Mouse (Mus musculus) stomach, postnatal 0 days (tissue): Measurements from ENCODE around the gene Slc39a9. TPM values are rescaled to one million over a fixed set of nuclear protein-coding genes. Genes with fewer than 3 reads are reported as not detected.

Experiments
- ATAC-seq: fragments of 200-750 bp; cut with Nextera tagmentation; 2 replicates; pipeline ENCODE4 v1.8.0; 2017; ENCODE audit not compliant: low FRiP score, low TSS enrichment
- DNase-seq: peaks from one replicate; pipeline ENCODE4 v3.0.0-alpha.2; 2016; ENCODE audit warnings: low spot score
- H3K27ac ChIP-seq: fragments of 300-500 bp; sonication (generic); replicated peaks from 2 replicates; pipeline ENCODE4 v1.5.1; 2014; ENCODE audit warnings: mild to moderate bottlenecking, control low read depth
- H3K27me3 ChIP-seq: fragments of 300-500 bp; sonication (generic); 2 replicates; pipeline ENCODE4 v1.6.1; 2014; ENCODE audit warnings: low read length; ENCODE audit not compliant: control insufficient read depth, insufficient read depth
- H3K36me3 ChIP-seq: fragments of 300-500 bp; sonication (generic); 2 replicates; pipeline ENCODE4 v1.6.1; 2014; ENCODE audit warnings: low read length, mixed read lengths; ENCODE audit not compliant: control insufficient read depth, insufficient read depth
- H3K4me1 ChIP-seq: fragments of 300-500 bp; sonication (generic); replicated peaks from 2 replicates; pipeline ENCODE4 v1.6.1; 2014; ENCODE audit warnings: antibody characterized with exemption; ENCODE audit not compliant: control insufficient read depth, insufficient read depth
- H3K4me2 ChIP-seq: fragments of 300-500 bp; sonication (generic); replicated peaks from 2 replicates; pipeline ENCODE4 v1.6.1; 2014; ENCODE audit warnings: low read depth, mild to moderate bottlenecking, control low read depth, moderate library complexity
- H3K4me3 ChIP-seq: fragments of 300-500 bp; sonication (generic); 2 replicates; pipeline ENCODE4 v1.5.1; 2014; ENCODE audit warnings: low read depth, low read length, control low read depth
- H3K9ac ChIP-seq: fragments of 300-500 bp; sonication (generic); 2 replicates; pipeline ENCODE4 v1.6.1; 2014; ENCODE audit warnings: mild to moderate bottlenecking, low read length, control low read depth, mixed read lengths
- H3K9me3 ChIP-seq: fragments of 300-500 bp; sonication (generic); 2 replicates; pipeline ENCODE4 v1.6.1; 2016; ENCODE audit warnings: low read length; ENCODE audit not compliant: control insufficient read depth
- CTCF ChIP-seq: IDR thresholded peaks from 2 replicates; pipeline ENCODE4 v1.5.1; 2016; ENCODE audit warnings: antibody characterized with exemption, low read depth, mild to moderate bottlenecking, moderate library complexity
- EP300 ChIP-seq: optimal IDR thresholded peaks from 2 replicates; pipeline ENCODE3; 2016; ENCODE audit warnings: antibody characterized with exemption
- WGBS: fragments of 180-500 bp; shearing (Covaris S2); extraction: QIAGEN DNeasy Blood & Tissue Kit; methylation state at CpG from one replicate; pipeline ENCODE4 v1.1.7; 2014; 5-methylcytosine and 5-hydroxymethylcytosine counted together
- polyA plus RNA-seq: library from polyadenylated mRNA; unstranded; fragments of >200 nt; fragmentation: Nextera tagmentation; extraction: Ambion mirVana; gene quantifications from 2 replicates; pipeline ENCODE4 v1.2.1, GENCODE M21; 2015

Gene Slc39a9
- polyA plus RNA-seq, 1 experiment from 2014 or later: 15.1 TPM

DNA sequence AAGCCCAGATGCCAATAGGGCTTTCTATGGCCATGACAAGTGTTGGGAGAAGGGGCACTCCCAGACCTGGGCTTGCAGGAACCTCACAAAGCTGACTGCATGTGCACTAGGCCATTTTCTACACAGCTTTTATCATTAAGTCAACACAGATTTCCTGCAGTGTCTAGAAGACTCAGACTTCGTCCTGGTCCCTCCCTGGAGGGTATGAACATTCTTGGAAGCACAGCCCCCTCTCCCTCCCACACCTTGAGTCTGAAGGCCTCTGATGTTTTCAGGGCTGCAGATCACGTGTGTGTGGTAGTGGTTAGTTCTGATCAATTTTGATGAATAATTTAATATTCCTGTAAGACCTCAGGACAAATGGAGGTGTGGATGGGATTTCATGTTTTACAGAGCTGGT lies 50.0 kb downstream of the Slc39a9 start:
- H3K9ac ChIP-seq: no peak overlapping the region
- no peak overlapping the region for H3K27ac ChIP-seq
- WGBS: 46% methylated on average over 2 of the region's 2 CpGs
- DNase-seq (no peak), ATAC-seq (peak; percentile 34; the same call in 1 of the 2 replicates)
- H3K36me3 ChIP-seq: no peaks in the 10 kb centered on the region
- 0 out of 2 replicates have a peak, but pooled peaks cover 2% of the 10 kb centered on the region for H3K4me1 ChIP-seq
- no peak overlapping the region for H3K4me3 ChIP-seq
- H3K9me3 ChIP-seq: no peaks in the 10 kb centered on the region
- H3K4me2 ChIP-seq: no peak overlapping the region
- H3K27me3 ChIP-seq: no peaks in the 10 kb centered on the region
- TF ChIP-seq EP300: no peak
- no peak for TF ChIP-seq CTCF

- WGBS: 76% methylated on average over 3 of the region's 3 CpGs
- H3K4me1 ChIP-seq: 0 out of 2 replicates have a peak, but pooled peaks cover 2% of the 10 kb centered on the region
- no peak for ATAC-seq
- no peak for DNase-seq
- no peaks in the 10 kb centered on the region for H3K27me3 ChIP-seq
- no peak overlapping the region for H3K9ac ChIP-seq
- H3K4me3 ChIP-seq: no peak overlapping the region
- H3K27ac ChIP-seq: no peak overlapping the region
- no peak for TF ChIP-seq EP300
- TF ChIP-seq CTCF: no peak
- no peaks in the 10 kb centered on the region for H3K36me3 ChIP-seq
- H3K4me2 ChIP-seq: no peak overlapping the region
- H3K9me3 ChIP-seq: no peaks in the 10 kb centered on the region
Measured at GRCm38 (mm10) chr12:80695004-80695403, 51.3 kb downstream of the Slc39a9 start.

GRCm38 (mm10) chr12:80698526-80699143 lies 55.0 kb downstream of the Slc39a9 start:
- Histone ChIP-seq H3K4me1 (no peaks in the 10 kb centered on the region), H3K4me2 (no peak overlapping the region), H3K27ac (no peak overlapping the region), H3K4me3 (no peak overlapping the region), H3K9ac (no peak overlapping the region), H3K9me3 (no peaks in the 10 kb centered on the region), H3K27me3 (no peaks in the 10 kb centered on the region), H3K36me3 (no peaks in the 10 kb centered on the region)
- 75% methylated on average over 5 of the region's 5 CpGs for WGBS
- ATAC-seq (no peak), DNase-seq (no peak)
- TF ChIP-seq EP300: no peak
- peak; percentile 27; the same call in 1 of the 2 replicates for TF ChIP-seq CTCF

DNA sequence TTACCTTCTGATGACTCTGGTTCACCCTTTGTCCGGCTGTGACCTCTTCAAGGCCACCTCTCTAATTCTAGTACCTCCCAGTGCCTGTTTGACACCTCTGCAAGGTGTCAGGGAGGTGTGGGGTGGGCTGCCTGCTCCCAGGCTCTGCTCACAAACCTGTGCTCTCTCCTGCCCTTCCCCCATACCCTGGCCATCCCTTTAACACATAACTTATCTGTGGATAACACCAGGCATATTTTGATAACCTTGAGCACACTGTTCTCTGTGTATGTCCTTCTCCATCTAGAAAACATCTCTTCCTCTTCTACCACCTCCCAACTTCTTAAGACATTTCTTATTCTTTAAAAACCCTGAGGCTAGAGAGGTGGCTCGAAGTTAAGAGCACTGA lies 55.5 kb downstream of the Slc39a9 start:
- no peaks in the 10 kb centered on the region for H3K4me1 ChIP-seq
- DNase-seq (no peak), ATAC-seq (no peak)
- H3K4me2 ChIP-seq: no peak overlapping the region
- 72% methylated on average over 2 of the region's 2 CpGs for WGBS
- H3K9me3 ChIP-seq: no peaks in the 10 kb centered on the region
- H3K27me3 ChIP-seq: no peaks in the 10 kb centered on the region
- no peaks in the 10 kb centered on the region for H3K36me3 ChIP-seq
- TF ChIP-seq EP300: no peak
- TF ChIP-seq CTCF: no peak
- no peak overlapping the region for H3K27ac ChIP-seq
- no peak overlapping the region for H3K9ac ChIP-seq
- H3K4me3 ChIP-seq: no peak overlapping the region

DNA sequence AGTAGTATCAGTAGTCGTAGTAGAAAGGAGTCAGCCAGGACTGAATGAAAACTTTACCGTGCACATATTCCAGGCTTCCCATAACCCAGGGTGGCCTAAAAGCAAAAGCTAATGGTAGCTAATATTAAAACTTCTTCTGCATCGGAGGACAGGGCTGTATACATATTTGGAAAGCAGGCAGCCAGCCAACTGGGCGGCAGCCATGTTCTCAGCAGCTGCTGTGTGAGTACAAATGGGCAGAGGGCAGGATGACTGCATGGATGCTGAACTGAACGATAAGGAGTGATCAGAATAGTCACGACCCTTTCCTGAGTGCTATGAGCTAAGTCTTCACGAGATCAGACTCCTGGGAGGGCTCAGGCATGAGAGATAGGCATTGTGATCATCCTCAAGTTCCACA lies 57.6 kb downstream of the Slc39a9 start:
- TF ChIP-seq CTCF: no peak
- TF ChIP-seq EP300: no peak
- Histone ChIP-seq H3K4me2 (no peak overlapping the region), H3K27ac (no peak overlapping the region), H3K27me3 (no peaks in the 10 kb centered on the region), H3K4me1 (no peaks in the 10 kb centered on the region), H3K9me3 (no peaks in the 10 kb centered on the region), H3K36me3 (no peaks in the 10 kb centered on the region), H3K9ac (no peak overlapping the region), H3K4me3 (no peak overlapping the region)
- ATAC-seq (no peak; the same call in 1 of the 2 replicates), DNase-seq (no peak)
- WGBS: 41% methylated on average over 7 of the region's 7 CpGs

GRCm38 (mm10) chr12:80706208-80706914 lies 62.7 kb downstream of the Slc39a9 start:
- peak; percentile 70 for ATAC-seq
- 44% methylated on average over 11 of the region's 11 CpGs for WGBS

More at GRCm38 (mm10) chr12:80706208-80706914, 62.7 kb downstream of the Slc39a9 start:
- TF ChIP-seq CTCF (no peak), EP300 (no peak)
- H3K9me3 ChIP-seq: no peaks in the 10 kb centered on the region
- H3K36me3 ChIP-seq: no peaks in the 10 kb centered on the region
- H3K9ac ChIP-seq: no peak overlapping the region
- no peak overlapping the region for H3K4me3 ChIP-seq
- no peaks in the 10 kb centered on the region for H3K4me1 ChIP-seq
- H3K27ac ChIP-seq: 0 out of 2 replicates have a peak overlapping the region, but pooled peaks have one; percentile 30
- peak; percentile 26 for DNase-seq
- H3K4me2 ChIP-seq: 0 out of 2 replicates have a peak overlapping the region, but pooled peaks have one; percentile 3
- H3K27me3 ChIP-seq: no peaks in the 10 kb centered on the region
